Mouse (Mus musculus) thymus, adult 2 months (tissue): Measurements from ENCODE around the gene Dph5.

ENCODE experiments used
- CTCF ChIP-seq: fragments of 200-500 bp; IDR thresholded peaks from 2 replicates; pipeline ENCODE4 v1.5.1; 2012; ENCODE audit warnings: mild to moderate bottlenecking, control low read depth, low read length, moderate library complexity, borderline replicate concordance; ENCODE audit not compliant: control insufficient read depth, poor library complexity, insufficient read depth; ENCODE audit errors: extremely low read depth
- POLR2A ChIP-seq: fragments of 200-500 bp; IDR thresholded peaks from 2 replicates; pipeline ENCODE4 v1.6.1; 2012; ENCODE audit warnings: mild to moderate bottlenecking, low read length, control low read depth, moderate library complexity; ENCODE audit not compliant: control insufficient read depth, poor library complexity, insufficient read depth; ENCODE audit errors: extremely low read depth

GRCm38 (mm10) chr3:115846153-115846552, 41.5 kb upstream of the Dph5 start:
- no peak for TF ChIP-seq CTCF
- no peak for TF ChIP-seq POLR2A
